Mouse (Mus musculus) kidney, postnatal 4 days (tissue): Measurements from ENCODE around the gene Rxrb.
A peak's percentile ranks its signal among the peaks of the same experiment; 100 is the strongest.

Experiments used
- DNase-seq, 2 experiments: peaks; one replicate each; pipeline ENCODE4 v3.0.0; 2021; ENCODE audit warnings: mixed read lengths in 2 of 2

Gene Rxrb

GRCm38 (mm10) chr17:34025756-34026151, 5.9 kb upstream of the Rxrb start:
- DNase-seq = peak in 1 of 2 experiments; percentile 14

DNA sequence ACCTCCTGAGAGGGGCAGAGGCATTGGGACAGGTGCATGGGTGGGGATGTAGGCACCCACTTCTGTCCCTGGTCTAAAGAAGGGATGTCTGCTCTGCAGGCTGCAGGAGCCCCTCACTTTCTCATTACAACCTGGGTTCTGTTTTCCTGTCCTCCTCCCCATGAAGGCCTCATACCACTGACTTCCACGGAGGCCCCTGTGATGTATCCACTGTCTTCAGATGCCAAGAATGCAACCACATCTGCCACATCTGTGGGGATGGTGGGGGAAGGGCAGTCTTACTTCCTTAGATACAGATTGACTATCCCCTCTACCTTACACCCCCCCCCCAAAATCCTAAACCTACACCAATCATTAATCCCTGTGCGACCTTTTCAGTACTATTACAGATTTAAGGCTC, 5.4 kb upstream of the Rxrb start:
- no peak for DNase-seq

DNA sequence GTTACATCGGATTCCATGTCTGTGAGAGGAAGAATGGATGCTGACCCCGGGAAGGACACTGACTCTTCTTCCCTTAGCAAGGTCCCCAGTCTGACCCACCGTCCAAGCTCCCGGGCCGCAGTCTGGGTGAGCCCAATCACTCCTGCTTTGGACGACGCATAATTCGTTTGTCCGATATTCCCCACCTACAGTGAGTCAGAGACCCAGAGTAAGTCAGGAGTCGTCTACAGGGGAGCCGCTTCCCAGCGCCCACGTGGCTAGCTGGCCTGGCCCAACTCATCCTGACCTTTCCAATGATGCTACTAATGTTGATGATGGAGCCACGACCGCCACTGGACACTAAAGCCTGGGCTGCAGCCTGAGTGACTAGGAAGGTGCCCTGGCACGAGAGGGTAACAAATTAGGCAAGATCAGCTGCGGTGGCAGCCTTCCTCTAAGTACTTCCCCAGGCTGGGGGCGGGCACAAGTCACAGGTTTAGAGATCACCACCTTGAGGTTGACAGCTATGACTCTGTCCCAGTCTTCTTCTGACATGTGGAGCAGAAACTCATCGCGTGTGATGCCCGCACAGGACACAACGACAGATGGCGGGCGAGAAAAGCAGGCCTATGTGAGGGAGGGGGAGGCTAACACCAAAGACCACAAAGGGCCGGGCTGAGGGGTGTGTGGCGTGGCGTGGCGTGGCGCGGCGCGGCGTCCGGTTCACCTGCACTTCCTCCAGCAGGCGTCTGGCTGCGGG, 4.5 kb upstream of the Rxrb start:
- DNase-seq = peak in 1 of 2 experiments; percentile 50

GRCm38 (mm10) chr17:34027656-34028223, 3.9 kb upstream of the Rxrb start, which contains the start of gene H2-Ke6:
Gene H2-Ke6, minus strand, starts transcription at chr17:34028060.
- peak; percentile 95 to 97 for DNase-seq

DNA sequence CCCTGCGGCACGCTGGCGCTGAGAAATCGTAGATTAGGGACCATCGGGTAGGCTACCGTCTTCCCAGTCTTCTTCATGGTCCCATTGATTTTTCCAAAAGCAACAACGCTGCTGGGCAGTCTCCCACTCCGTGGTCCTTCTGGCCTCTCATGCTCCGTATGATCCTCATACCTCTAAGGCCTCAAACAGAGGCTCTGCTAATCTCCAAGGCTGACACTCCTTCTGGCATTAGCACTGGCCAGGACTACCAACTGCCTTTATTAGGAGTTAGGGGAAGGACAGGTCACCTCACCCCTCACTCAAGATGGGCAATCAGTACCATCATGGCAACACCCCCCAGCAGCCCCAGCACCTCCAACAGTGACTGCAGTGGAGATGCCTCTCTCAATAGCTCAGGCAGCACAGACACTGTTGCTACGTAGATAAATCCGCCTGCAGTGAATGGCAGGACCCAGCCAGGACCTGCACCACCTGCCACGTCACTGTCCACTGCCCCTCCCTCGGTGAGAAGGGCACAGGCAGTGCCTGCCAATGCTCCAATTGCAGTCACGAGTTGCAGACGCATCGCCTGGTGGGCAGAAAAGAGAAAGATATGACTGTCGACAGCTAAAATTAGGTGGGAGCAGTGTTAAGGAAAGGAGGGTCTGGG, 3.0 kb upstream of the Rxrb start:
- no peak for DNase-seq

GRCm38 (mm10) chr17:34029150-34029889, 2.3 kb upstream of the Rxrb start:
- DNase-seq = no peak

GRCm38 (mm10) chr17:34029890-34030595, 1.6 kb upstream of the Rxrb start:
- DNase-seq = no peak

GRCm38 (mm10) chr17:34030861-34031326, 718 bp upstream of the Rxrb start:
- DNase-seq = no peak

DNA sequence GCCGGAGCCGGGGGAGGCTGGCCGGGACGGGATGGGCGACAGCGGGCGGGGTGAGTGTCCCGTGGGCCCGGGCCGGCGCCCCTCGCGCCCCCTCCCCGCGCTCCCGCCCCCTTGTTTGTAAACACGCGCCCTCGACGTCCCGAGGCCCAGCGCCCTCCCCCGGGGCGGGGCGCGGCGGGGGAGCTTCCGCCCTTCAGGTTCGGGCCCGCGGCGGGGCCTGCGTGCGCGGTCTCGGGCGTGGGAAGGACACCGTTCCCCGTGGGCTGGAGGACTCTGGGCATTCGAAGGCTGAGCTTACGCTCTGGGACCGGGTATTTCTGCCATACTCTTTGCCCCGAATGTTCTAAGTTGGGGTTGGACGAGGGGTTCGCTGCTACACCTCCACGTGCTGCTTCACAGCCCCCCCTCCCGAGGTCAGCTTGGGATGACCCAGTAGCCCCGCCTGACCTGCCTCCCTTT, 591 bp downstream of the Rxrb start:
- DNase-seq = no peak

DNA sequence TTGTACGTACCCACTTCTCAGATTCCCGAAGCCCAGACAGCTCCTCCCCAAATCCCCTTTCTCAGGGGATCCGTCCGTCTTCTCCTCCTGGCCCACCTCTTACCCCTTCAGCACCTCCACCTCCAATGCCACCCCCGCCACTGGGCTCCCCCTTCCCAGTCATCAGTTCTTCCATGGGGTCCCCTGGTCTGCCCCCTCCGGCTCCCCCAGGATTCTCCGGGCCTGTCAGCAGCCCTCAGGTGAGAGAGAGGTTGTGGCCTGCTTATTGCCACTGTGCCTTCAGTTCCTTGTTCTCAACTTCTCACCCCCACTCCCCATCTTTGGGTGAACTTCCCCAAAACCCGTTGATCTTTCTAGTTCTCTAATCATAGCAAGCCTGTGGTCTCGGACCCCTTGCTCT, 1.2 kb downstream of the Rxrb start:
- no peak for DNase-seq

DNA sequence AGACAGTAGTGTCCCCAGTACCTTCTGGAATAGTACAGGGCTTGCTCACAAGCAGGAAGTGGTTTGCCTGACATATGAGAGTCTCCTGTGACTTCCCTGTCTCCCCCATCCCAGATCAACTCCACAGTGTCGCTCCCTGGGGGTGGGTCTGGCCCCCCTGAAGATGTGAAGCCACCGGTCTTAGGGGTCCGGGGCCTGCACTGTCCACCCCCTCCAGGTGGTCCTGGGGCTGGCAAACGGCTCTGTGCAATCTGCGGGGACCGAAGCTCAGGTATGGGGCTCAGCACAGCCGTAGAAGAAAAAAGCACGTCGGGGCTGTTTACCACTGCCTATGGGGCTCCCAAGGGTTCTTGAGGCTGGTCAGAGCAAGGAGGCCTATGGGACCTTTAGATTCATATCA, 1.8 kb downstream of the Rxrb start:
- no peak for DNase-seq

GRCm38 (mm10) chr17:34034064-34034463, 2.5 kb downstream of the Rxrb start:
- DNase-seq = peak; percentile 75 to 81

DNA sequence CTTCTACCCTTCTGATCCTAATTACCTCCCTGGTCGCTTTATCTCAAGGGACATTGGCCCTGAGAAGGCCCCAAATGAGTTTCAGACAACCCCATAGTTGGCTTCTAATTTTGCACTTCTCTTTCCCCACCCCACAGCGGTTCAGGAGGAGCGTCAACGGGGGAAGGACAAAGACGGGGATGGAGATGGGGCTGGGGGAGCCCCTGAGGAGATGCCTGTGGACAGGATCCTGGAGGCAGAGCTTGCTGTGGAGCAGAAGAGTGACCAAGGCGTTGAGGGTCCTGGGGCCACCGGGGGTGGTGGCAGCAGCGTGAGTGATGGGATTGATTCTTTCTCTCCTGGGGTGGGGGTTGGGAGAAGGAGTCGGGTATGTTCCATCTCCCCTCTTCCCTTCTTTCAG, 3.9 kb downstream of the Rxrb start:
- DNase-seq = no peak

- DNase-seq = peak in 1 of 2 experiments; percentile 60
Measured at GRCm38 (mm10) chr17:34036647-34037046, 5.0 kb downstream of the Rxrb start.

DNA sequence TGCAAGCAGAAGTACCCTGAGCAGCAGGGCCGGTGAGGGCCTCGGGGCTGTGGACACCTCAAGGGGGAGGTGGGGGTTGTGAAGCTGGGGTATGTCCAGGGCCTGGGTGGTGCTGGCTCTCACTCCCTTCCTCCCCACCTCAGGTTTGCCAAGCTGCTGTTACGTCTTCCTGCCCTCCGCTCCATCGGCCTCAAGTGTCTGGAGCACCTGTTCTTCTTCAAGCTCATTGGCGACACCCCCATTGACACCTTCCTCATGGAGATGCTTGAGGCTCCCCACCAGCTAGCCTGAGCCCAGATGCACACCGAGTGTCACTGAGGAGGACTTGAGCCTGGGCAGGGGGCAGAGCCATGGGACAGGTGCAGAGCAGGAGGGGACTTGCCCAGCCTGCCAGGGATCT, 5.6 kb downstream of the Rxrb start:
- no peak for DNase-seq

GRCm38 (mm10) chr17:34038440-34038839, 6.8 kb downstream of the Rxrb start:
- peak; percentile 42 to 57 for DNase-seq

DNA sequence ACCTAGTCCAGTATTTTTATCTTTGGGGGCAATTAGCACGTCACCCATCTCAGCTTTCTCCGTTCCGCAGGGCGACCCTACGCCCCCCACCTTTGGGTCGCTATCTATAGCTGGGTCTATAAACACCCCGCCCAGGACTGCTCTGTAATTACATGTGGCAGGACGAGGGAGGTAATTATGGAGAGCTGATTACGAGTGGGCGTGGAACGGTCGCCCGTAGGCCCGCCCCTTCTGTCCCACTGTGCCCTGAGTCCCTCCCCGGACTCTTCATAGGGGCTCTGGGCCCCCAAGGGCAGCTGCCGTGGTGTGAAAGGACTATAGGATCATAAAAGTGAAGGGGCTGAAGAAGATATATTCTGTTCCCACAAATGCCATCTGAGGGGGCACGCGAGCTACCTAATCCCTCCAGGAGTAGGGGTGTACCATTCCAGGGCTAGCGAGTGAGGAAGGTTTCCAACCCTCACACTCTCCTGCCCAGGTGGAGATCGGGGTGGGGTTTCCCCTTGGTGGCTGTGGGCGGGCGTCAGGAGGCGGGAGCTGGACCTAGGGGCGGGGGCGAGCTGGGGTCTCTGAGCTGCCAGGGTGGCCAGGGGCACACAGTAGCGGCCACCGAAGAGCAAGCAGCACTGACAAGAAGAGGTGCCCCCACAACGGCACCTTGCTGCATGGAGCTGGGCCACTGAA, 7.4 kb downstream of the Rxrb start, which contains the start of gene Col11a2:
TSS of gene Col11a2 (plus strand) at position 560 of the 684 bp plus-strand sequence.
- no peak for DNase-seq

- DNase-seq = no peak
Measured at GRCm38 (mm10) chr17:34039562-34040450, 8.2 kb downstream of the Rxrb start.

DNA sequence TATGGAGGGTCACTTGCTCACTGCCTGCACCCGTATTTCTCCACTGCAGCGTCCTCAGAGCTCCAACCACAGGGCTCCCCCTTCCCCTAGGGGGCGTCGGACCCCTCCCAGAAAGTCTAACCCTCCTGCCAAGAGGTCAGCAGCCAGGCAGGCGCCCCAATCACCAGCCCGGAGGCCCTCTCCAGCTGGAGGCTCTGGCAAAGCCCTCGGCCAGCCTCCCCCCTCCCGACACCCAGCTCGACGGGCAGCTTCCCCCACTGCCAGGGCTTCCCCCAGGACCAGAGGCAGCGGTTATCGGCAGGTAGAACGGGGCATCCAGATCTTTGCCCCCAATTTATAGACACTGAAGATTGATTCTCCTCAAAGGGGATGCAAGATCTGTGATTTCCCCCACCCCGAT, 14.3 kb downstream of the Rxrb start:
- DNase-seq = no peak

DNA sequence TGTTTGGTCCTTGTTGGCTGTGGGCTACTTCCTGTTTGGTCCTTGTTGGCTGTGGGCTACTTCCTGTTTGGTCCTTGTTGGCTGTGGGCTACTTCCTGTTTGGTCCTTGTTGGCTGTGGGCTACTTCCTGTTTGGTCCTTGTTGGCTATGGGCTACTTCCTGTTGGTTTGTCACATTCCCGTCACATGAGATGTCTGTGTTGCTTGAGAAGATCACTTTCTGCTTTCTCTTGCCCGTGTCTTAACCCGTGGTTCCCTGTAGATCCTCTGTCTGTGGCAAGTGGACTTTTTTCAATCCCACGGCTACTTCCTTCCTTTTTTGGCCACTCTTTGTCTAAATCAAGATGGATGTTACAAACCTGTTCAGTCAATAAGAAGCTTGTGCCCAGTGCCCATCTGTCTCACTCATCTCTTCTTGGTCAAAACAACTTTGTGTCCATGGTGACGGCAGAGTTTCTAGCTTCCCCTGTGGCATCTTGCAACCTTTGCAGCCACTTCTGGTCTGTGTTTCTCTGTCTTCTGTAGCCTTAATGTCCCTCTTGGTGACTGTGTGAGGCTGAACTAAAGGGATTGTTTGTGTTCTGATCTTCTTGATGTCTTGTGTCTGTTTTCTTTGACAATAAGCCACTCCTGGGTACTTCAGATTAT, 15.9 kb downstream of the Rxrb start:
- no peak for DNase-seq
